Mouse (Mus musculus) heart, adult 9 months (tissue): ENCODE data around the gene Dhcr24.

Source experiments
- DNase-seq, 2 experiments: peaks; one replicate each; pipeline ENCODE4 v3.0.0; 2022; ENCODE audit warnings: low spot score in 2 of 2

The Dhcr24 gene

GRCm38 (mm10) chr4:106560846-106561781 is at the start of gene Dhcr24:
TSS of gene Dhcr24 (plus strand) at chr4:106561038.
- peak; percentile 82 to 88 for DNase-seq

- DNase-seq = no peak
These were observed 46.2 kb upstream of the Dhcr24 start for GRCm38 (mm10) chr4:106514606-106515005.

- no peak for DNase-seq
These were observed 38.3 kb upstream of the Dhcr24 start for GRCm38 (mm10) chr4:106522547-106522946.

- no peak for DNase-seq
These were observed 36.7 kb upstream of the Dhcr24 start for GRCm38 (mm10) chr4:106524131-106524530.

- DNase-seq = no peak
These were observed 35.8 kb upstream of the Dhcr24 start for GRCm38 (mm10) chr4:106525001-106525400.

GRCm38 (mm10) chr4:106527856-106528547 is 32.8 kb upstream of the Dhcr24 start:
- no peak for DNase-seq

GRCm38 (mm10) chr4:106529375-106530112 is 31.3 kb upstream of the Dhcr24 start:
- peak; percentile 69 to 86 for DNase-seq

GRCm38 (mm10) chr4:106530113-106530482 is 30.7 kb upstream of the Dhcr24 start:
- DNase-seq = no peak

- DNase-seq = no peak
These were observed 27.3 kb upstream of the Dhcr24 start for GRCm38 (mm10) chr4:106533421-106534080.

GRCm38 (mm10) chr4:106534256-106534655 is 26.6 kb upstream of the Dhcr24 start:
- DNase-seq = no peak

GRCm38 (mm10) chr4:106539756-106540155 is 21.1 kb upstream of the Dhcr24 start:
- DNase-seq = no peak

- no peak for DNase-seq
These were observed 19.3 kb upstream of the Dhcr24 start for GRCm38 (mm10) chr4:106541491-106541890.

- no peak for DNase-seq
These were observed 18.6 kb upstream of the Dhcr24 start for GRCm38 (mm10) chr4:106542211-106542610.

GRCm38 (mm10) chr4:106545817-106546373 is 14.9 kb upstream of the Dhcr24 start:
- DNase-seq = no peak

- DNase-seq = no peak
These were observed 13.9 kb upstream of the Dhcr24 start for GRCm38 (mm10) chr4:106546896-106547295.

GRCm38 (mm10) chr4:106548113-106548512 is 12.7 kb upstream of the Dhcr24 start:
- DNase-seq = no peak

GRCm38 (mm10) chr4:106550516-106551166 is 10.2 kb upstream of the Dhcr24 start:
- no peak for DNase-seq

GRCm38 (mm10) chr4:106557262-106557661 is 3.6 kb upstream of the Dhcr24 start:
- no peak for DNase-seq

- no peak for DNase-seq
These were observed 2.9 kb upstream of the Dhcr24 start for GRCm38 (mm10) chr4:106557978-106558377.

- no peak for DNase-seq
These were observed 1.3 kb upstream of the Dhcr24 start for GRCm38 (mm10) chr4:106559343-106560212.
